Mouse (Mus musculus): Measurements from ENCODE around the gene Dnajb3. TPM values are rescaled to one million over a fixed set of nuclear protein-coding genes. Genes with fewer than 3 reads are reported as not detected.

The Dnajb3 gene
- total and polyA plus RNA-seq, 2 experiments: not detected

- TF ChIP-seq CTCF (IDR thresholded peaks at IDR 0.05; ENCODE audit: low read depth, low read length): no peak
- no peak for TF ChIP-seq POLR2A (IDR thresholded peaks at IDR 0.05; ENCODE audit: extremely low read depth, insufficient read depth, low read length)
- no peak overlapping the region for H3K9ac ChIP-seq (ENCODE audit: low read depth, low read length)
Measured at GRCm38 (mm10) chr1:88234248-88234610, 28.6 kb upstream of the Dnajb3 start.

GRCm38 (mm10) chr1:88233421-88234247, 28.1 kb upstream of the Dnajb3 start:
- no peaks in the 10 kb centered on the region for H3K79me2 ChIP-seq (ENCODE audit: control insufficient read depth, insufficient read depth, low read length)
- DNase-seq (ENCODE audit: extremely low read depth, low read depth, low spot score): no peak
- TF ChIP-seq POLR2A (IDR thresholded peaks at IDR 0.05; ENCODE audit: extremely low read depth, insufficient read depth, low read length): no peak
- no peak for TF ChIP-seq CTCF (IDR thresholded peaks at IDR 0.05; ENCODE audit: low read depth, low read length)

More at GRCm38 (mm10) chr1:88234248-88234610, 28.6 kb upstream of the Dnajb3 start:
- Histone ChIP-seq H3K79me2 (ENCODE audit: control insufficient read depth, insufficient read depth, low read length) (no peaks in the 10 kb centered on the region), H3K4me1 (ENCODE audit: control insufficient read depth, insufficient read depth, low read length) (no peaks in the 10 kb centered on the region), H3K27ac (replicated peaks; ENCODE audit: insufficient read depth, low read depth, low read length) (no peak overlapping the region), H3K36me3 (ENCODE audit: control insufficient read depth, insufficient read depth, low read length) (no peaks in the 10 kb centered on the region), H3K4me3 (ENCODE audit: insufficient read depth, low read depth, low read length) (no peak overlapping the region), H3K27me3 (ENCODE audit: control insufficient read depth, insufficient read depth, low read length) (no peaks in the 10 kb centered on the region)
- 69% methylated on average over 4 of the region's 4 CpGs for WGBS
- DNase-seq (ENCODE audit: extremely low read depth, low read depth, low spot score): no peak

GRCm38 (mm10) chr1:88232664-88233380, 27.2 kb upstream of the Dnajb3 start:
- no peak for TF ChIP-seq CTCF (IDR thresholded peaks at IDR 0.05; ENCODE audit: low read depth, low read length)
- no peak for TF ChIP-seq POLR2A (IDR thresholded peaks at IDR 0.05; ENCODE audit: extremely low read depth, insufficient read depth, low read length)
- no peaks in the 10 kb centered on the region for H3K27me3 ChIP-seq (ENCODE audit: control insufficient read depth, insufficient read depth, low read length)
- H3K79me2 ChIP-seq (ENCODE audit: control insufficient read depth, insufficient read depth, low read length): no peaks in the 10 kb centered on the region

More at GRCm38 (mm10) chr1:88233421-88234247, 28.1 kb upstream of the Dnajb3 start:
- Histone ChIP-seq H3K27me3 (ENCODE audit: control insufficient read depth, insufficient read depth, low read length) (no peaks in the 10 kb centered on the region), H3K27ac (replicated peaks; ENCODE audit: insufficient read depth, low read depth, low read length) (no peak overlapping the region), H3K4me3 (ENCODE audit: insufficient read depth, low read depth, low read length) (no peak overlapping the region), H3K9ac (ENCODE audit: low read depth, low read length) (no peak overlapping the region), H3K4me1 (ENCODE audit: control insufficient read depth, insufficient read depth, low read length) (no peaks in the 10 kb centered on the region), H3K36me3 (ENCODE audit: control insufficient read depth, insufficient read depth, low read length) (no peaks in the 10 kb centered on the region)
- 71% methylated on average over 14 of the region's 14 CpGs for WGBS

GRCm38 (mm10) chr1:88231803-88232499, 26.4 kb upstream of the Dnajb3 start:
- TF ChIP-seq CTCF (IDR thresholded peaks at IDR 0.05; ENCODE audit: low read depth, low read length): no peak
- TF ChIP-seq POLR2A (IDR thresholded peaks at IDR 0.05; ENCODE audit: extremely low read depth, insufficient read depth, low read length): no peak
- 67% methylated on average over 7 of the region's 7 CpGs for WGBS
- Histone ChIP-seq H3K36me3 (ENCODE audit: control insufficient read depth, insufficient read depth, low read length) (no peaks in the 10 kb centered on the region), H3K79me2 (ENCODE audit: control insufficient read depth, insufficient read depth, low read length) (no peaks in the 10 kb centered on the region), H3K9ac (ENCODE audit: low read depth, low read length) (no peak overlapping the region), H3K27me3 (ENCODE audit: control insufficient read depth, insufficient read depth, low read length) (no peaks in the 10 kb centered on the region), H3K4me1 (ENCODE audit: control insufficient read depth, insufficient read depth, low read length) (no peaks in the 10 kb centered on the region), H3K4me3 (ENCODE audit: insufficient read depth, low read depth, low read length) (no peak overlapping the region), H3K27ac (replicated peaks; ENCODE audit: insufficient read depth, low read depth, low read length) (no peak overlapping the region)
- DNase-seq (ENCODE audit: extremely low read depth, low read depth, low spot score): no peak

More at GRCm38 (mm10) chr1:88232664-88233380, 27.2 kb upstream of the Dnajb3 start:
- H3K4me1 ChIP-seq (ENCODE audit: control insufficient read depth, insufficient read depth, low read length): no peaks in the 10 kb centered on the region
- H3K4me3 ChIP-seq (ENCODE audit: insufficient read depth, low read depth, low read length): no peak overlapping the region
- DNase-seq (ENCODE audit: extremely low read depth, low read depth, low spot score): no peak
- H3K36me3 ChIP-seq (ENCODE audit: control insufficient read depth, insufficient read depth, low read length): no peaks in the 10 kb centered on the region
- H3K9ac ChIP-seq (ENCODE audit: low read depth, low read length): no peak overlapping the region
- H3K27ac ChIP-seq (replicated peaks; ENCODE audit: insufficient read depth, low read depth, low read length): no peak overlapping the region
- 52% methylated on average over 3 of the region's 3 CpGs for WGBS

- TF ChIP-seq CTCF (IDR thresholded peaks at IDR 0.05; ENCODE audit: low read depth, low read length) (no peak), POLR2A (IDR thresholded peaks at IDR 0.05; ENCODE audit: extremely low read depth, insufficient read depth, low read length) (no peak)
- Histone ChIP-seq H3K27me3 (ENCODE audit: control insufficient read depth, insufficient read depth, low read length) (no peaks in the 10 kb centered on the region), H3K4me1 (ENCODE audit: control insufficient read depth, insufficient read depth, low read length) (no peaks in the 10 kb centered on the region), H3K9ac (ENCODE audit: low read depth, low read length) (no peak overlapping the region), H3K4me3 (ENCODE audit: insufficient read depth, low read depth, low read length) (no peak overlapping the region), H3K27ac (replicated peaks; ENCODE audit: insufficient read depth, low read depth, low read length) (no peak overlapping the region), H3K36me3 (ENCODE audit: control insufficient read depth, insufficient read depth, low read length) (no peaks in the 10 kb centered on the region), H3K79me2 (ENCODE audit: control insufficient read depth, insufficient read depth, low read length) (no peaks in the 10 kb centered on the region)
- 78% methylated on average over 6 of the region's 6 CpGs for WGBS
- DNase-seq (ENCODE audit: extremely low read depth, low read depth, low spot score): no peak
Measured at GRCm38 (mm10) chr1:88230981-88231802, 25.6 kb upstream of the Dnajb3 start.
